Mouse (Mus musculus) bone marrow, adult 2 months (tissue): Measurements from ENCODE around the gene Hist1h2ab. TPM values are rescaled to one million over a fixed set of nuclear protein-coding genes. Genes with fewer than 3 reads are reported as not detected.
"Not testable (repeated sequence)": the region's sequence is repeated elsewhere in the genome, so short reads cannot be mapped to it uniquely, and the experiment has no call there.

ENCODE experiments used
- H3K27ac ChIP-seq: fragments of 200-500 bp; 2 replicates; pipeline ENCODE4 v1.5.1; 2012; ENCODE audit warnings: low read depth, mild to moderate bottlenecking, control low read depth, inconsistent platforms, low read length; ENCODE audit not compliant: control insufficient read depth, poor library complexity, insufficient read depth
- H3K4me1 ChIP-seq: fragments of 200-500 bp; 2 replicates; pipeline ENCODE4 v1.6.1; 2011; ENCODE audit warnings: low read length; ENCODE audit not compliant: control insufficient read depth, insufficient read depth
- H3K4me3 ChIP-seq: fragments of 200-500 bp; replicated peaks from 2 replicates; pipeline ENCODE3; 2011; ENCODE audit warnings: mild to moderate bottlenecking, low read depth, low read length, control low read depth; ENCODE audit not compliant: control insufficient read depth
- CTCF ChIP-seq: fragments of 200-500 bp; IDR thresholded peaks from 2 replicates; pipeline ENCODE4 v1.5.1; 2011; ENCODE audit warnings: low read length, control low read depth; ENCODE audit not compliant: control insufficient read depth, insufficient read depth
- POLR2A ChIP-seq: fragments of 200-500 bp; IDR thresholded peaks from 2 replicates; pipeline ENCODE4 v1.6.1; 2011; ENCODE audit warnings: low read depth, mild to moderate bottlenecking, control low read depth, low read length, borderline replicate concordance; ENCODE audit not compliant: control insufficient read depth
- WGBS: fragments of 180-500 bp; shearing (Covaris S2); methylation state at CpG from one replicate; pipeline ENCODE4 v1.1.7; 2018; 5-methylcytosine and 5-hydroxymethylcytosine counted together
- polyA plus RNA-seq: library from polyadenylated mRNA; stranded (reverse); fragments of >200 nt; gene quantifications from 2 replicates; pipeline ENCODE4 v1.2.4, GENCODE M21; 2011; ENCODE audit warnings: low replicate concordance; ENCODE audit not compliant: missing spikeins, insufficient read depth, insufficient read length

Hist1h2ab gene
- polyA plus RNA-seq, 1 experiment: 31.4 TPM

DNA sequence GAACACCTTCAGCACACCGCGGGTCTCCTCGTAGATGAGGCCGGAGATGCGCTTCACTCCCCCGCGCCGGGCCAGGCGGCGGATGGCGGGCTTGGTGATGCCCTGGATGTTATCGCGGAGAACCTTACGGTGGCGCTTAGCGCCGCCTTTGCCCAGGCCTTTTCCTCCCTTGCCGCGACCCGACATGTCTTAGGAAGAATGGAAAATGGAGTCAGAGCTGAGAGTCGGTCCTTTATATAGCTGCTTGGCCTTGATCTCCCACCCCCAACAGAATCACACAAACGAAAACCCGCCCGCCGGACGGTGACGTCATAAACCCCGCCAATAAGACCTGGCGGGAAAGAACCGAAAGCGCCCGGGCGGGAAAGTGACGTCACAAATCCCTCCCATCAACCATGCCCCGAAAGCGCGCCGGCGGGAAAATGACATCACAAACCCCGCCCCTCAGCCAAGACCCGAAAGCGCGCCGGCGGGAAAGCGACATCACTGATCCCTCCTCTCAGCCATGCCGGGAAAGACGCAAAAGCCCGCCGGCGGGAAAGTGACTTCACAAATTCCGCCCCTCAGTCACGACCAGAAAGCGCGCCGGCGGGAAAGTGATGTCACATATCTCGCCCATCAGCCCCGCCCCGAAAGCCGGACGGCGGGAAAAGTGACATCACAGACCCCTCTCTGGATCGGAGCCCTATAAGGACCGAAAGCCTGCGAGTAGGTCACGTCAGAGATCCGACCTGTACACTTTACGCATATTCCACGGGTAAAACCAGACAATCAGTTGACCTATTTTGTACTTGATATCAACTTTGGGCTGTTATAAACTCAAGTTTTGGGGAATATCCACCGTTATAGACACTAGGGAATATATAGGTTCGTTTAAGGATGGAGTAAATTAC lies 10.3 kb downstream of the Hist1h2ab start, which contains the start of gene Hist1h4a:
Gene Hist1h4a (minus strand): TSS at position 259 of the 893 bp plus-strand sequence.
- TF ChIP-seq POLR2A: peak; percentile 93
- no peak for TF ChIP-seq CTCF
- Histone ChIP-seq H3K4me1 (no peaks in the 10 kb centered on the region; the same call in 1 of the 2 replicates), H3K4me3 (peak within 1 kb of the TSS; percentile 66), H3K27ac (peak within 1 kb of the TSS; percentile 99)
- WGBS: under 1% methylated on average over 67 of the region's 72 CpGs

DNA sequence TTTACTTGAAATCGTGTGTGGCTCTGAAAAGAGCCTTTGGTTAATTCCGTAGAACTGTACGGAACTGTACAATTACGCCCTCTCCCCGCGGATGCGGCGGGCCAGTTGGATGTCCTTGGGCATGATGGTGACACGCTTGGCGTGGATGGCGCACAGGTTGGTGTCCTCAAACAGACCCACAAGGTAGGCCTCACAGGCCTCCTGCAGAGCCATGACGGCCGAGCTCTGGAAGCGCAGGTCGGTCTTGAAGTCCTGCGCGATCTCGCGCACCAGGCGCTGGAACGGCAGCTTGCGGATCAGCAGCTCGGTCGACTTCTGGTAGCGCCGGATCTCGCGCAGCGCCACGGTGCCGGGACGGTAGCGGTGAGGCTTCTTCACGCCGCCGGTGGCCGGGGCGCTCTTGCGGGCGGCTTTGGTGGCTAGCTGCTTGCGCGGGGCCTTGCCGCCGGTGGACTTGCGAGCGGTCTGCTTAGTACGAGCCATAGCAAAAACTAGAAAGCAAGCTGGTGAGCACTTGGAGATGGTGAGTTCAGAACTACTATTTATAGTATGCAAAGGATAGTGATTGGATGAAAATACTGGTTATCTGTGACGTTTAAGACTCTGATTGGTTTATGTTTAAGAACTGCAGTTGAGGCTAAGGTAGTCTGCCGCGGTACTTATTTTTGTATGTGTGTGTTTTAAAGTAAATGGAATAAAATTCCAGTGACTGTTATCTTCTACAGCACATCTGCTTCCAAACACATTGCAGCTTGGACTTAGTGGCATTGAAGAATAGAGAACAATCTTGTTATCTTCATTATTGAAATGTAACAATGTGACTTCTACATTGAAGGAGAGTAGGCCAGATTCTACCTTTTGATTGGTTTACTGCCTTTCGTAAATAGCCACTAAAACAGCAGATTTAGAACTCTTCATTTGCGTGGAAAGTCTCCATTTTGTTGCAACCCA lies 11.2 kb downstream of the Hist1h2ab start, which contains the start of gene Hist1h3a:
Gene Hist1h3a (minus strand): TSS at position 516 of the 951 bp plus-strand sequence.
- Histone ChIP-seq H3K4me3 (peak within 1 kb of the TSS; percentile 66), H3K27ac (peak within 1 kb of the TSS; percentile 99)
- WGBS: under 1% methylated on average over 38 of the region's 52 CpGs
- TF ChIP-seq POLR2A: peak; percentile 96
- H3K4me1 ChIP-seq: not testable (repeated sequence)

DNA sequence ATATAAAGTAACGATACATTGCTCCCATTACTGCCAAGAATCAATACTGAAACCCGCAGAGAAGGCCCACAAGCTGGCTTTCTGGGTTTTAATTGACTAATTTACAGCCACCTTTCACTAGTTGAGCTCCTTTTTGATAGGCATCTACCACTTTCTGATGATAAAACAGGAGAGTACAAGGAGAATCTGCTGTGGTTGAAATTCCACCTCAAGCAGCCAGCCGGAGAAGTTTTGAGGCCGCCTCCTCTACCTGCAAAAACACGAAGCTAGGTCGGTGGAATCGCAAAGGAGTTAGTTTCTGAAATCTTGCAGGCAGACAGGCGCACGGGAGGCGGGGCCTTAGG lies 12.3 kb downstream of the Hist1h2ab start:
- WGBS: 2% methylated on average over 10 of the region's 10 CpGs
- Histone ChIP-seq H3K4me1 (no peaks in the 10 kb centered on the region), H3K27ac (peak overlapping the region; percentile 75), H3K4me3 (peak overlapping the region; percentile 33)
- no peak for TF ChIP-seq CTCF
- TF ChIP-seq POLR2A: no peak

DNA sequence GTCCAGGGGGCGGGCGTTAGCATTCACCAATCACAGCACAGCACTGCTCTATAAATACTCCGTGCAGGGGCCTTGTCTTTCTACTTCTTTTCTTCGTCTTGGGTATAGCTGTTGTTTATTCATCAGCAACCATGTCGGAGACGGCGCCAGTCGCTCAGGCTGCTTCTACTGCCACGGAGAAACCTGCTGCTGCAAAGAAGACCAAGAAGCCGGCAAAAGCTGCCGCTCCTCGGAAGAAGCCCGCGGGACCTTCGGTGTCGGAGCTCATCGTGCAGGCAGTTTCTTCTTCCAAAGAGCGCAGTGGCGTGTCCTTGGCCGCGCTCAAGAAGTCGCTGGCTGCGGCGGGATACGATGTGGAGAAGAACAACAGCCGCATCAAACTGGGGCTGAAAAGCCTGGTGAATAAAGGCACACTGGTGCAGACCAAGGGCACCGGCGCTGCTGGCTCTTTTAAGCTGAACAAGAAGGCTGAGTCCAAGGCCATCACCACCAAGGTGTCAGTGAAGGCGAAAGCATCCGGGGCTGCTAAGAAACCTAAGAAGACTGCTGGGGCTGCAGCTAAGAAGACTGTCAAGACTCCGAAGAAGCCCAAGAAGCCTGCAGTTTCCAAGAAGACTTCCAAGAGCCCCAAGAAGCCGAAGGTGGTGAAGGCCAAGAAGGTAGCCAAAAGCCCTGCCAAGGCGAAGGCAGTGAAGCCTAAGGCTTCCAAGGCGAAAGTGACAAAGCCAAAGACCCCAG lies 12.8 kb downstream of the Hist1h2ab start, which contains the start of gene Hist1h1a:
Gene Hist1h1a (plus strand): TSS at position 81 of the 738 bp plus-strand sequence.
- Histone ChIP-seq H3K4me3 (peak within 1 kb of the TSS; percentile 71), H3K4me1 (peaks cover under 1% of the 10 kb centered on the region; the same call in 1 of the 2 replicates), H3K27ac (peak within 1 kb of the TSS; percentile 94)
- no peak for TF ChIP-seq CTCF
- peak; percentile 84 for TF ChIP-seq POLR2A
- WGBS: 3% methylated on average over 34 of the region's 34 CpGs

DNA sequence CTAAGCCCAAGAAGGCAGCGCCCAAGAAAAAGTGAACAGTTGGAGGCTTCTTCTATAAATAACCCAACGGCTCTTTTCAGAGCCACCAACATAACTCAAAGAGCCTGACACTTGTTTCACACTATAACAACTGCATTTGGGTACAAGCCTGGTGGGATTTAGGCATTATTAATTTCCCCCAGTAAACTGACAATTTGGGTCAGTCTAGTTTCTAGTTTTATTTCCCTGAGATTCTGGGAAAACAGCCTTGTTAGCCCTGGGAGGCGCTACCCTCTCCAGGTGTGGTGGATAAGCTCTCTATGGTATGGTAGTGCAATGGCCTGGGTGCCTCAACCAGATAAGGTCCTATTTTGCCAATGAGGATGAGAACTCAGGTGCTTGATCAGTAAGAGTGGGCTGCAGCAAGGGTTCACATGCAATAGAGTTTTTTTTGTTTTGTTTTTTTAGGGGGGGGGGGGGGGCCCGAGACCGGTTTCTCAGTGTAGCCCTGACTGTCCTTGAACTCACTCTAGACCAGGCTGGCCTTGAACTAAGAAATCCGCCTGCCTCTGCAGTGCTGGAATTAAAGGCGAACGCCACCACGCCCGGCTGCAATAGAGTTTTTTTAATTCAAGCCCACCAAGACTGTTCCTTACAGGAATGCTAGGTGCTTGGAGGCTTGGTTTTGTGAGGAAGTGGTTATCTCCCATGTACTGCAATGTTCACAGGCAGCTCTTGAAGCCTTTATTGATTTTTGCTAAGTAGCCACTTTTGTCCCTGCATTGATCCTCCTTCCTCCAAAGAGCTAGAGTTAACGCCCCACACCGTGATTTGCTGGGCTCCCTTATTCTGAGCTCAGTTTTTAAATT lies 13.6 kb downstream of the Hist1h2ab start:
- TF ChIP-seq CTCF: no peak
- no peak for TF ChIP-seq POLR2A
- Histone ChIP-seq H3K4me1 (peaks cover 2% of the 10 kb centered on the region; the same call in 1 of the 2 replicates), H3K27ac (peak overlapping the region; percentile 94), H3K4me3 (peak overlapping the region; percentile 71)
- 47% methylated on average over 12 of the region's 12 CpGs for WGBS

DNA sequence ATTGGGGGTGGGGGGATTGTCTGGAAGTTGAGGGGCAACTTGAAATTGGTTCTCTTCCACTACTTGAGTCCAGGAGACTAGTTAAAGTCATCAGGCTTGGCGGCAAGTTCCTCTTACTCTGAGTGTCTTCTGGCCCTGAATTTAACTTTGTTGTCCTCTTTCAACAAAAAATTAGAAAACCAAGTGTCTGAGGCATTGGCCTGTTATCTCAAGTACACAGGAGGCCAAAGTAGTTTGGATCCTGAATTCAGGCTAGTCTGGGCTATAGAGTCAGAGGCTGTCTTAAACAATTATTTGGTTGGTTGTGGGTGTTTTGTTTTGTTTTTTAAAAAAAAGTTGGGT lies 14.2 kb downstream of the Hist1h2ab start:
- Histone ChIP-seq H3K27ac (peak overlapping the region; percentile 62; the same call in 1 of the 2 replicates), H3K4me1 (peaks cover 2% of the 10 kb centered on the region; the same call in 1 of the 2 replicates), H3K4me3 (no peak overlapping the region)
- WGBS: 32% methylated on average over 1 of the region's 1 CpGs
- TF ChIP-seq CTCF: no peak
- no peak for TF ChIP-seq POLR2A

DNA sequence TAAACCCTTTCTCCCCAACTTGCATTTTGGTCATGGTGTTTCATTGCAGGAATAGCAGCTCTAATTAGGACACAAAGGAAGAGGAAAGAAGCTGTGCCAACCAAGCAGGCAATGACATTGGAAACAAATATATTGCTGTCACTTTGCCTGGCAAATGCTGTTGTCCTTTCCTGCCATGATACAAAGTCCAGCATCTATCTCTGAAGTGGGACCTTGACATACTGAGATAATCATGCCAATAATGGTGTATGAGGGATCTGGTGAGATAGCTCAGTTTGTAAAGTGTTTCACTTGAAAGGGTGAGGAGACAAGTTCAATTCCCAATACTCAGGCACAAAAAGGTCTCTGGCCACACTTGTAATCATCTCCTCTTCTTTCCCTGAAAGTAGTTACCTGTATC lies 15.8 kb downstream of the Hist1h2ab start:
- no peak overlapping the region for H3K4me3 ChIP-seq
- no peak overlapping the region for H3K27ac ChIP-seq
- TF ChIP-seq POLR2A: no peak
- TF ChIP-seq CTCF: no peak
- H3K4me1 ChIP-seq: peaks cover 2% of the 10 kb centered on the region; the same call in 1 of the 2 replicates
